Mouse (Mus musculus) ZHBTc4 (cell line): ENCODE results near the gene Grb14.
A peak's percentile ranks its signal among the peaks of the same experiment; 100 is the strongest.

Source experiments
- DNase-seq: peaks from one replicate; pipeline ENCODE4 v3.0.0-alpha.2; 2011; ENCODE audit warnings: low read depth, low spot score

Gene Grb14

DNA sequence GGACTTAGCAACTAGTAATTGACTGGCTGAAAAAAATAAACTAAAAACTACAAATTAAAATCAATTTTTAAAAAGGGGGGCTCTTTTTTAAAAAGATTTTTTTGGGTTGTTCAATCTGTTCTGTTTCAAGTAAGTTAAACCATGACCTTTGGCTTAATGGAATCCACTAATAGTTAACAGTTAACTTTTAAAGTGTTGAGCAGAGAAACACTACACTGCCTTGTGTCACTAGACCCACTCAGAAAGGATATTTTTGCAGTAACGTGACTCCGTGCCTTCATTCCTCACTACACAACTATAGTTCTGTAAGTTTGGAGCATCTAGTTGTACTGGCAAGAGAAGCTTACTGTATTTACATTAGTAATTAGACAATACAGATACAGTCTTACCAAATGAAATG, 50.2 kb downstream of the Grb14 start:
- no peak for DNase-seq

DNA sequence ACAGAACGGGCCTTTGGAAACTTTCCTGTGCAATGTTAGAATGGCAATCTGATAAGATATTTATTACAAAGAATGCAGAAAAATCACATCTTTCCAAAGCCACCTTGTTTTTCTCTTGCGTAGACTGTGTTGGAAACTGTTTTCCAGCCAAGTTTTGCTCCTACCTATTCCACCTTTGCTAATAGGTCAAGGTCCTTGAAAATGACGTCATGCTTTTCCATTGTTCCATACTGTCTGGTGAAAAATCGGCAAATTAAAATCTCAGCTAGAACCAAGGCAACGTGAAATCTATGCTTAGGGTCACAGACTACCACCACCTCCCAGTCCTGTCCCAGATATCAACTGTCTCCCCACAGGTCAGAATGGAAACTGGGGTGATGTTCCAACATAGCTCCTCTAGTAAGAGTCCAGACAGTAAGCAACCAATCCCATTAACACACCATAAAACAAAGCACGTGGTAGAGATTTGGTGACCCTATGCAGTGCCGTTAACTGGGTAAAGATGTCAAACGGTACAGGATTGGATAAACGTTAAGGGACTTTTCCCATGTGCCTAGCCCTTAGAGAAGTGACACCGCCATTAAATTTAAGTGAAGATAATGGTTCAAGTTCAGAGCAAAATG, 50.9 kb downstream of the Grb14 start:
- no peak for DNase-seq

DNA sequence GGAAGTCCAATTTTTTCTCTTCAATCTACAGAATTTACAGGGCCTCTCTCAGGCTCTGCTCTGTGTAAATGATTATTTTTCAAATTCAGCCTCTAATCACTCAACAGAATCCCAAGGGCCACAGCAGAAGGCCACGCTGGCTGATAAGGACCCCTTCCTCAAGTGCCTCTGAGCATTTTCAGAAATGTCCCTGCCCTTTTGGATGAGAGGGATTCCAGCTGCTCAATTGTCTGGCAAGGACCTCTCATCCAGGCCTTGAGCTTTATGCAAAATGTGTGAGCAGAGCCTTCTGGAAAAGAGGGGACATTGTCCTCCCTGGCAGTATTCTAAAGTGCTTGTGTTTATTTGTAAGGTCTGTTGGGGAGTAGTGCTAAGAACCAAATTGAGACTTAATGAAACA, 51.7 kb downstream of the Grb14 start:
- DNase-seq, result no peak

DNA sequence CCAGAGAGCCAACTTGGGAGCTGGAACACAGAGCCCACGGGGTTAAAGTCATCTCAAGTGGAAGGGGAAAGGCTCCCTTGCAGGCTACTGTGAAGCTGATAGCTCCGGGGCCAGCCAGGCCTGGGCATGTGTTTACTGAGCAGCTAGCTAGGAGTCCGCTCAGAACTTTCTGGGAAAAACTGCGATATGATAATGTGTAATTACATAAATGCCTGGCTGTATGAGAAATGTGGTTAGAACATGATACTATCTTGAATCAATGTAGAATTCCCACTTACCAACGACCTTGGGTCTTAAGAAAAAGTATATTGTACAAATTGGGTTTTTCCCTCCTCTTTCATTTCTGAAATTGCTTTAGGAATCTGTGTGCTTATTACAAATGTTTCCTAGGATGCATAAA, 53.0 kb downstream of the Grb14 start:
- DNase-seq, result no peak

DNA sequence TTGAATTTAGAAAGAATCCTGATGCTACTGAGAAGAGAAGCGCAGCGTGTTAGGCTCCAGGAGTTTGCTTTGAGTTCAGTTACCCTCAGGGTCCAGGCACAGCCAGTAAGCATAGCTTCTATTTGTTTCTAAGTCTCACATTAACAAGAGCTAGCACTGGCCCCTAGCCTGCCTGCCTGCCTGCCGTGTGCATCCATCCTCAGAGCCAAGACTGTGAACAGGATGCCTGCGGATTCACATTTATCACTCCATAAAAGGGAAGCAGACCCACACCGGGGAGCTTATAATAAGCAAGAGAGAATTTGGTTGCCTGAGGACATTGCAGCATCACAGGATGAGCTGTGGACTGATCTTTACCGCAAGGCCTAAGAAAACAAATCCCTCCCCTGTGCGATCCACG, 53.8 kb downstream of the Grb14 start:
- no peak for DNase-seq

DNA sequence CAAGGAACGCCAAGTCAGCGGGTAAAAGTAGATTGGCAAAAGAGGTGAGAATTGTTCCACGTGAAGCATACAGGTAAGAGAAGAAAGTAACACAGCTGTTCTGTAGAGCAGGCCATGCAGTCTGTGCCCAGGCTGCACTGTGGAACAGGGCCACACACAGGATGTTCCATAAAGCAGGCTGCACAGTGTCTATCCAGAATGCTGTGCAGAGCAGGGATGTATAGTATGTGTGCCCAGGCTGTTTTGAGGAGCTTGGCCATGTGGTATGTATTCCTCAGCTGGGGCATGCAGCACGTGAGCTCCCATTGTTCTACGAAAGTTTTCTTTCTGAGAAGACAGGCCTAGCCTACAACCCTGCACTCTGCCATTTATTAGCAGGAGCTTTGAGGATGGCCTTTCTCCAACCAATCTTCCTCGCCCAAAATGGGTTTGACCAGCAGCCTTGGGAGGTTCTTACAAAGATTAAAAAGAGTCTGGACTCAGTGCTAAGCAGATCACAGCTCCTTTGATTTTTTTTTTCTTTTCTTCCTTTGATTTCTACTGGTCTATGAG, 57.8 kb downstream of the Grb14 start:
- DNase-seq, result no peak

DNA sequence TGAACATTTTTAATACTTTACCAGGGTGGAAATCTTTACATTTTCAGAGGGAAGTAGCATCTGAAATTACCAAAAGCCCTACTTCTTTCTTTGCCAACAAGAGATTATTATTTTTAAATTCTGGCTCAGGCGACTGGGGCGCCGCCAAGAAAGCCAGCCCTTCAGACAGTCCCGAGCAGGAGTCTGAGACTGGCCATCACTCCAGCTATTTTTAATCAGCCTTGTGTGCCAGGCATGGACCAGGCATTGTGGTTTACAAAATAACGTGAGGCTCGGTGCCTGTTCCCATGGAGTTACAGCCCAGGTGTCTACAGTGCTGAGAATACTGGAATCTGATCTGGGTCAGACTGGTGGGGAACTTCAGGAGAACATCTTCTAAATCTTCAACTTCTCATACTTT, 58.5 kb downstream of the Grb14 start:
- no peak for DNase-seq

DNA sequence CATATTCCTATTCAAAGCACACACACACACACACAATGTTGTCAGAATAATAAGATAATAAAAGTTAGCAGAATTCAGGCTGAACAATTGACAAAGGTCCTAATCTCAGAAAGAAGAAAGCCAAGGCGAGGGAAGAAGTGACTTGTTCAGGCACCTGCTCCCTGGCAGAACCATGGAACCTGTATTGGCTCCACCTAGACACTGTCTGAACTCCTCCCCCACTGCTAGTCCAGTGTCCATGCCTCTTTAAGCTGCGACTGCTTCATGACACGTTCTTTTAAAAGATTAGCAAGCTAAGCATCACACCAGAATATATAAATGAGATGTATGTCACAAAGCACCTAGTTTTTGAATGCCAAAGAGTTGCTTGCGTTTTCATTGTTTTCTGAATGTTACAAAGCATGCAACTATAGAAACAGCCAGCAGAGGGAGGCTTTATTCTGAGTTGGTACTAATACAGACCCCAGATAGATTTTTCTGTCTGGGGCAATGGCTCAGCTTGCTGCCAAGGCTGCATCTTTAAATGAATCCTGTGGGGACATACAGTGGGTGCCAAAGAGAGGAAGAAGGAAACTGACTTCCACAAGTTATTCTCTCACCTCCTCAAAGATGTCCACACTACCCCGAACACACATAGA, 59.4 kb downstream of the Grb14 start:
- DNase-seq, result peak; percentile 48

DNA sequence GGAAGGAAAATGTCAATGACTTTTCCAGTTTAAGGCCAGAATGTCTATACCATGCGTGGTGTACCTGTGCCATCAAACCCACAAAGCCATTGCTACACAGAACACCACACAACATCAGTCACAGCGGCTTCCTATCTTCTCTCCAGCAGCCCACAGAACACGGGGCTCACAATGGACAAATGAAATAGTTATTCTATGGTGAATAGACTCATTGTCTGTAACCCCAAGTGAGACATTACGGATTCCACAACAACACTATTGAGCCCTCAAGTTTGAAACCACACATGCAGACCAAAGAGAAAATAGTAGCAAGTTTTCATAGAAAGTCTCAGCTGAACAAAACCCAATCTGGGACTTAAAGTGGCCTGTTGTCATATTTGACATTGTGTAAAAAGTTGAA, 62.6 kb downstream of the Grb14 start:
- DNase-seq, result no peak

DNA sequence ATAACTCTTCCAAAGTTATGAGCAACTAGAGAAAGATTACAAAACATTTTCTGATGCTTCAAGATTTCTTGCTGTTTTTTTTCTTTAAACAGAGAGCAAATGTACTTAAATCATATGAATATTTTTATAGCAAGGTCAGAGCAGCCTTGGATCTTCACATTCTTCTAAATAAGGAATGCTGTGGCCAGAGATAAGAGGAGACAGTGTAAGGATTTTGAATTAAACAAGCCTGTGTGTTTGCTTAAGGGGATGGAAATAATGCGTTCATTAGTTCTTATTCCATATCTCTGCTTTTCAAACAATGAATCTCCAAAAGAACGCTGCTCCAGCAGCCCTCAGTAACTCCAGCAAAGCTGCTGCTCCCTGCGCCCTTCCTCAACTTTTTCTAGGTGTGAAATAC, 63.4 kb downstream of the Grb14 start:
- no peak for DNase-seq

DNA sequence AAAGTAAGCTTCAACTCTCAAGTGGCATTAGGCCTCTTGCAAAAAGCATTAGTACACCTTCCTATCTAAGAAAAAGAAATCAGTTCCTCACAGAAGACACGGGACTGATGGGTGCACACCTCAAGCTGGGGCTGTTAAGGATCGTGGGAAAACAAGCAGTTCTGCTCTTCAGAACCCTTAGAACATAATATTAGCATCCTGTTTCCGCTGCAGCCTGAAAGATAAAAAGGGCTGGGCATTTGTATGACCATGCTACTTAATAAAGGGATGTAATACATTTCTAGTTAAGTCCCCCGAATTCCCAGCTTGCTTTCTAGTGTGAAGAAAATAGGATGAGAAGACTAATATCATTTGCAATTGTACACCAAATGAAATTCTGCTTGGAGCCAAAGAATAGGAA, 65.1 kb downstream of the Grb14 start:
- DNase-seq, result no peak

DNA sequence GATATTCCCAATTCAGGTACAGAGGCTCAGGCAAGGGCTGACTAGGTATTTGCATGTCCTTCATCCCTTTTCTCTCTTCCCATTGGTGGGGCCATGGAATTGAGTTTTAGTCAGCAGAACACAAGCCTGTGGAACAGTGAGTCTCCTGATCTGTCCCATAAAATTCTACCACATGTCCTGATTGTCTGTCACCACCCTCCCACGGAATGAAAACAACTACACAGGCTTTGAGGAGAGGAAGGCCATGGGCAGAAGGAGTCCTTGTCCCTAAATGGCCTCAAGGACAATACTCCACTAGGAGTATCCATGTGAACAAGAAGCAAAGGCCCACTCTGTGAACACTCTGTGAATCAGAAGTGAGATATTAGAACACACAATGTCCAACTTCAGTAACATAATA, 69.3 kb downstream of the Grb14 start:
- DNase-seq, result no peak

DNA sequence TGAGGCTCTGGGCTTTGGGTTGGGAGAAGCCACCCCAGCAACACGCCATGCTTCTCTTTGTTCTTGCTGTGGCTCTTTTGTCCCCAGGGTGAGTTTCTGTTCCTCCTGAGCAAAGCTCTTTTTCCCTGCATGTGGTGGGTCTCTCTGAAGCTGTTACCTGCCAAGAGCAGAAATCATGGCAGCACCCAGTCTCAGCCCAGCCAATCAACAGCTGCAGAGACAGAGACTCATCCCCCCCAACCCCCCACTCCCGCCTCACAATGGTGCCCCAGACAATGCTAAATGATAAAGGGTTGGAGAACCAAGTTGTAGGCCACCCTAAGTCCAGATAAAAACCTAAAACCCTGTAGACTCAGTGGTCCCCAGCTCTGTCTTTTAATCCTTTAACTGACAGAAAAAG, 75.6 kb downstream of the Grb14 start:
- DNase-seq, result no peak

DNA sequence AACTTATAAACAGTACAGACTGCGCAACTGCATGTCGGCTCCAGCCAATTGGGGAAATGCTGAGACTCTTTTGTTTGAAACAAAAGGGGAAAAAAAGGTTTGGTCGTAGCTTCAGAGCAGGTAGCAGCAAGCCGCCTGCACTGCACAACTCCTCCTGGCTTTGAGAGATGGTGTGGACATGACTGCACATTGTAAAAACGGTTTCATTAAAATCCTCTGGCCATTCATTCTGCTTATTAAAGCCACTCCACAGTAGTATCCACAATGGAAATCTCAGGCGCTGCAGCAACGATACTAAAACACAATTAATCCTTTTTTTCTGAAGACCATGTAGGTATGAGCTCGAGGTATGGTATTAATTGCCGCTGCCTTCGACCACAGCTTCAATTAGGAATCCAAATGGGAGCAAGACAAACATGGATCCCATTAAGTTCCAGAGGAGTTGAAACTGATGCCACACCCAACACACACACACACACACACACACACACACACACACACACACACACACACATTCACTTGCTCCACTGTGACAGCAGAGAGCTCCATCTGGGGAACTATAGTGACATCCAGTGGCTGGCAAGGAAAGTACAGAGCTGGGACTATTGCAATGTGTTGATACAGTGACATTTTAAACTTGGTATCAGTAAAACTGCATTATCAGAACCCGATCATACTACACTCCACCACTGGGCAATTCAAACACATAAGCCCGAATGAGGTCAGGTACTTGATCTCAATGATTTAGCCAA, 76.2 kb downstream of the Grb14 start:
- peak; percentile 53 for DNase-seq

DNA sequence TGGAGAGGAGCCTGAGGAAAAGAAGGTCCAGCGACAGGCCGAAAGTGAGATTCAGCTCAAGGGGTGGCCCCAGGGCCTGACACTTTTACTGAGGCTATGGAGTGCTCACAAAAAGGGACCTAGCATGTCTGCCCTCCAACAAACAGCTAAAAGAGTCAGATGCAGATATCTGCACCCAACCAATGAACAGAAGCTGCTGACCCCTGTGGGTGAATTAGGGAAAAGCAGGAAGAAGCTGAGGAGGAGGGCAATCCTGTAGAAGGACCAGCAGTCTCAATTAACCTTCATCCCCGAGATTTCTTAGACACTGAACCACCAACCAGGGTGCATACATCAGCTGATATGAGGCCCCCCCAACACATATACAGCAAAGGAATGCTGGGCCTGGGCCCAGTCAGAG, 77.3 kb downstream of the Grb14 start:
- DNase-seq, result peak; percentile 27

DNA sequence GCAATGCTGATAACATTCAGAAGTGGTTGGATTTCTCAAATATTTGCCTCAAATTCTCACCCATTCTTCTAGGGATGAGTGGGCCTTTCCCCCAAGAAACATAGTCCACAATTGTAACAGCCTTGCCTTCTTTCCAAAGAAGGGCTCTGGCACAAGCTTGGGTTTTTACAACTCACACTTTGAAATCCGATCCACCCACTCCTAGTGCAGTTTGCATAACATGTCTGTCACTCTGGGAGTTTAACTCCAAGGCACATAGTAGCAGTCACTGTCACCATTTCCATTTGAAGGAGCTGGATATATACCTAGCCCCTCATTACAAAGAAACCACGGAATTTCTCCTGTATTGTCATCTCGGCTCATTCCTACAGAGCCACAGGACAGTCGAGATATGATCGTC, 103.9 kb downstream of the Grb14 start:
- peak; percentile 3 for DNase-seq

DNA sequence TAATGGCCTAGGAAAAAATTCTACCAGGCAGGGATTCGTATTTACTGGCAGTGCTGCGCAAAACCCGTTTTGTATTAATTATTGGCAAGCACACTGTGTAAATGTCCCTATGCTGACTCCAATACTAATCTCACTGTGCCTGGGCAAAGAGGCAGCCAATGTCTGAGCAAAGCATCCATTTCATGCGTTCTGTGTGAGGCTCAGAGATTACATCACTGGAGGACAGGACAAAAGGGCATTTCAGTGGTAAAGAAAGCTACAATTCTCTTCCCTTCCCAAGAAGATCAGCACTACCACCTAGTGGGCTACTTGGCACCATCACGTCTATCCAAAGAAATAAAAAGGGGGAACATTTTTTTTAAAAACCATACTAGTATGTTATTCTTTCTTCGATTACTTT, 109.3 kb downstream of the Grb14 start:
- DNase-seq, result peak; percentile 3

DNA sequence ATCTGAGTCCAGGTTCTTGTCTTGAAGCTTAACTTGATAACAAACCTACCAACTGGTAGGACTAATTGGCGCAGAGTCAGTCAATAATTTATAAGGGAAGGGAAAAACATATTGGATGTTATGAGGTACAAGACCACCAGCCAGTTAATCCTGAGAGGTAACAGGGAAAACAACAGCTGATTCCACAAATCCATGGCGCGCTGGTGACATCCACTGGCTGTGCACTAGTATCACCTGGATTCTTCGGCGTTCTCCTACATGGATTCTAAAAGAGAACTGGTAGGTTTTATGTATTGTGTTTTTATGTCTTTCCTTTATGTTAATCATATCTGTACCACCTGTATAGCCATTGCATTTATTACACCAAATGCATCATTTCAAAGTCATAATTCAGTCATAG, 119.9 kb downstream of the Grb14 start:
- DNase-seq, result no peak

DNA sequence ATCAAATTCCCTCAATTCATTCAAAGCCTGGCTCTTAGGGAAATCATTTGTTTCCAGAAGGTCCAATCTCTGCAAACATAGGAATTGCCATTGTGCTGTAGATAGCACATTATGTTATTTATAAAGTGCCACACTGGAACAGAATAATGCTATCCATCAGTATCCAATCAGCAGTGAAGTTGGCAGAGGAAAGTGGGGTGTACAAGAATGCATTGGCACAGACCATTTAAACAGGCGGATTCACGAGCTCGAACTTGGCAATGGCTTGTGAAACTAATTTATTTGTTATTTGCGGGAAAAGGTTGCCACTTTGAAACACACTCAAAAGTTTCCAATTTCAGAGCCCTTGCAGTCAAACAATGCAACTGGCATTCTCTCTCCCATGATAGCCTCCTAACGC, 126.9 kb downstream of the Grb14 start:
- DNase-seq, result no peak

DNA sequence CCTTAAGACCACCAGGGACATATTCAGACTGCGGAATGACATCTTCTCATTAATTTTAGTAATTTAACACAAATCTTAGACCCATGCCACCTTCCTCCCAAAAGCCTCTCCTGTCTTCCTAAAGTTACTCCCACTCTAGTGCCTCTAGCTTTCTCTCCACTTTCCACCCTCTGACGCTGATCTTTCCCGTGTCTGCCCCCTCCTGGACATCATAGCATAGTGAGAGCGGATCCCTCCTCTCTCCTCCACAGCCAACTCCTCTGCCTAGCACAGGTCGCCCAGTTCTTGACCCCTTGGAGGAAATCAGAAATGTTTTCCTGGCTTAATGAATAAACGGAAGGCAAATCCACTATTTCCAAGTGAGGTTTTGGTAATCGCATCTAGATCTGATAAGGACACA, 131.6 kb downstream of the Grb14 start:
- peak; percentile 18 for DNase-seq

DNA sequence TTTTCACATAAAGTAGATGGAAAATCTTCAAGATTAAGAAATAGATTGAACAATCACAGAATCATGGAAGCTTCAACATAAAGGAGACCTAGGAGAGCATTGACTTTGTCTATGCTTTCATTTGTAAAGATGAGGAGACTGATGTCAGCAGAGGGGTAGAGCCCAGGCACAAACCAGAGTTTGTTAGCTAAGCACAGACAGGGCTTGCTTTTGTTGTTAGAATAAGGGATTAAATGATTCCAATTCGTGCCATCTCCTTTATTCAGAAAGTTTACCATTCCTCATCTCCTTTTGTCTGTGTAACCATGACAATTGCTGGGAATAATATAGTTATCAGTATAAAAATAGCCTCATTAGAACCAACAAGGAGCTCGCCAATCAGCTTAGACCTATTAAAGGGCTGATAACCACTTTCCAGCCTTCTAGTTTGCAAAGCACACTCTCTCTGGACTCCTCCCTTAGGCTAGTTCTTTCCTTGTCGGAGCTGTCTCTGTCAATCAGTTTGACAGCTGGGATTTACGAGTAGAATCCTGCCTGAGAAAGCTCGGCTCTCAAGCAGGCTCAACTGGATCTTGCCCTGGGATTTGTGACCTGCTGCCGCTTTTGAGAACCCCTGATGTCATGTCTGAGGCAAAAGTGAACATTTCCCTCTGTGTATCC, 137.6 kb downstream of the Grb14 start:
- DNase-seq, result no peak

DNA sequence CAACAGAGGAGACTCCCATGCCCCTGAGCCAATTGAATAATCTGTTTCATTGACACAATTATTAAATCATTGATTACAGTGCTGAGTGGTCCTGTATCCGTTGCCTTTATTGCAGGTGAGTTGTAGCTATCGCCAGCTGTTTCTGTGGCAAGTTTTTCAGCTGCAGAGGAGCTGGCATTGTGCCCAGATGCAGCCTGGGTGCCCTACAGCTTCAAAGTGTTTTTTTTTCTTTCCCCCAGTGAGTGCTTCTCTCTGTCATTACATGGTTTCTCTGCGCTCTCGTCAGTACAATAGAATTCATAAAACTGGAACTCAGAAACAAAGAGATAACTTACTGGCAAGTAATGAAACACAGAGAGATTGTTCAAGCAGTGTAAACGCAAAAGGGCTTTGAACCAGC, 139.1 kb downstream of the Grb14 start:
- DNase-seq, result no peak
